Mouse (Mus musculus): Measurements from ENCODE around the gene Tor1aip1.

The Tor1aip1 gene

DNA sequence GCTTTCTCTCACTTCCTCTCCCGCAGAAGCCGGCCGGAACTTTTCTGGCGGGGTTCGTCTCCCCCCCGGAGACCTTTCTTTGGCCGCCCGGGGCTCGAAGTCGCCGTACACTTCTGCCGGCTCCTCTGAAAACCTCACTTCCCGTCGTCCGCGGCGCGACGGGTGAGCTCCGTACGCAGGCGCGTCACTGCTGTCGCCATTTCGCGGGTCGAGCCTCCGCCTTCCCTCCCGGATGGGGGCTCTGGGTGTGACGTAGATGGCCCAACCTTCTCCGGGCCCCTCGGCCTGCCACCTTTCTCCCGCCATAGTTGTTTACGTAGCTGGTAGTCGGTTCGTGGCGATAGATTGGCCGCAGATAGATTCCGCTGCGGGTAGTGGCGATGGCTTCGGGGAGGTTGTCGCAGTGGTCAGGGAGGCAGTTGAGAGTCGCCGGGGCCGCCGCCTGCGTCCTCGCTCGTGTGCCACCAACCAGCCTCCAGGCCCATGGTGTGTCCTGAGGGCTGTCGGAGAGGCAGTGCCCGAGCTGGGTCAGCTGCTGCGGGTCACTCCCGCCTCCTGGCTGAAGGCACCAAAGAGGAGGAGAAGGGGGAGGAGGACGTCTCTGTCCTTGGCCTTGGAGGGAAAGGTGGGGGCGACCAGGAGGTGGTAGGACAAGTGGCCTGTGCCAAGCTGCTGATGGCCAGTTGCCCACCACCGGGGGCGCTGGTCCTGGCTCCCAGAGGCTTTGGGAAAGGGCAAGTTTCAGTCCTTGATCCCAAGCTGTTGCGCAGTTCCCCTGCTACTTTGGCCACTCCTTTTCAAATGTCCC, at the start of gene Tor1aip1:
Gene Tor1aip1 (minus strand): TSS at position 551 of the 808 bp plus-strand sequence.
- in situ Hi-C loops (cut with MboI, MseI) = loop anchor here (10.0 kb wide), 1 partner anchor 1001 kb away; no protein-coding TSS in a partner anchor

DNA sequence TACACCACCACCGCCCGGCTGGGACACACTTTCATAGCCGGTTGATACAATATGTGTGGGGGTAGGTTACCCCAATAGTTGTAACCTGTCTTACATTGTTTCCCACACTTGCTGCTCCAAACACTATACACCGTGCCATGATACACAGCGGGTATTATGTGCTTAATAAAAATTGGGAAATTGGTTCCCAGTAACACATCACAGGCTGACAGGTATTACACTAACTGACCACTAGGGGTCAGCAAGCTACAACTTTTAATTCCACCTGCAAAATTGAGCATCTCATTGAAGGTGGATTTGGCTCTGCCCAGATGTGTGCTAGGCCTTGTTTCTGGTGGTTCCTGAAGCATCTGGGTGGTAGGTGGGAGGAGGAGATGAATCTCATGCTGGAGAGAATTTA, 49.5 kb upstream of the Tor1aip1 start:
- in situ Hi-C loops (cut with MboI, MseI) = loop anchor here (5.0 kb wide), 1 partner anchor 157 kb away; no protein-coding TSS in a partner anchor

DNA sequence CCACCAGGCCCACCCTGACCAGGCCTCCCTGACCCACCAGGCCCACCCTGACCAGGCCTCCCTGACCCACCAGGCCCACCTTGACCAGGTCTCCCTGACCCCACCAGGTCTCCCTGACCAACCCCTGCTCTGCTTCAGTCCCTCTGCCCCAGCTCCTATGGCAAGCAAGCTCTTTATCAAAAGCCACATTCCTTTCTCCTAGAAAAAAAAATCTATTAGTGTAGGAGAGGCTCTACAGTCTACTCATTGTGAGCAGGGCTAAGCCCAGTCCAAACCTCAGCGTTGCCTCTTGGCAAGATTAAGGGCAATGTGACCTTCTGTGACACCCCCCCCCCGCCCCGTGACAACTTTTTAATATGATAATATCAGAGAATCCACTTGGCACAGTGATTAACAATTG, 48.3 kb upstream of the Tor1aip1 start:
- in situ Hi-C loops (cut with MboI, MseI) = loop anchor here (5.0 kb wide), 1 partner anchor 158 kb away; no protein-coding TSS in a partner anchor

DNA sequence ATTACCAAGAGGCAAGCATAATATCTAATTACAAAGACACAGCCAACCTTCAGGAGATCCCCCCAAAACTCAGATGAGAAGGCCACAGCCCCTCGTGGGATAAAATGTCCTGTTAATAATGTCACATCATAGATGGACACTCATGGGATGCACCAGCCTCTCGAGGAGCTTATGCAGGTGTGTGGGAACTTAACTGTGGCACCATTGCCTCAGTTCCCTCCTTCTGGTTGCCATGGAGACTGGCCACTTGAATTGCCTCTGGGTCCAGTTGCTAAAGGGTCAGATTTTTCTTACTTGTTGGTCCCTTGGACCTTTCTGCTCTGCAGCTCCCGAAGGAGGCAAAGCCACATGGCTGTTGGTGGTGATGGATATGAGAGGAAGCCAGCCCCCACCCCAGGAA, 41.4 kb upstream of the Tor1aip1 start:
- in situ Hi-C loops (cut with MboI, MseI) = loop anchor here (10.0 kb wide), 1 partner anchor 1283 kb away; no protein-coding TSS in a partner anchor

DNA sequence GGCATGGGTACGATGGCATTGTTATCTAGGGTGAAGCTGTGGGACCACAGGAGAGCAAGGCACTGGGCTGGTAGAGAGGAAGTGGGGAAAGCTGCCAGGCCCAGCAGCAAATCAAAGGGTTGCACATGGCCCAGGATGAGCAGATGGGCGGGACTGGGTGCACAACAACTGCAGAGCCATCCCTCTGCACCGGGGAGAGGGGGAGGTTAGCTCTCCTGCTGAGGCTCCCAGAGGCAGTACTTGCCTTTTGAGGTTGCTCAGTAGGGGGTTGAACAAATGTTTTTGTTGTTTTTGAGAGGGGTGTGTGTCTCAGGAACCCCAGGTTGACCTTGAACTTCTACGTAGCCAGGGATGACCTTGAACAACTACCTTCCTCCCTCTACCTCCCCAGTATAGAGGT, 40.2 kb upstream of the Tor1aip1 start:
- in situ Hi-C loops (cut with MboI, MseI) = loop anchor here (10.0 kb wide), 1 partner anchor 1282 kb away; no protein-coding TSS in a partner anchor

DNA sequence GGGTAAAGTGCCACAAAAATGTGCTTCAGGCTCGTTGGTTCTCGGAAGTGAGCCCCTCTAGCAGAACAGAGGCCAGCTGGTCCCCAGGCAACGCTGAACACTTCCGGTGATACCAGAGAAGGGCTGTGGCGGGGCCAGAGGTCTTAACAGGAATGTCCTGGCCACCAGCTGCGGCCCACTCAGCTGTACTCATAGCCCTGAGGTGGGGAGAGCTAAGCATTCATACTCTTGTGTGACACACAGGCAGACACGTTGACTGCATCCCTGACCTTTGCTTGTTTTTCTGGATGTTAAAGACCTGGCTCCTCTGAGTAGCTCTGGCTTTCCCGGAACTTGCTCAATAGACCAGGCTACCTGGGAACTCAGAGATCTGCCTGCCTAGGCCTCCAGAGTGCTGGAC, 38.3 kb upstream of the Tor1aip1 start:
- in situ Hi-C loops (cut with MboI, MseI) = loop anchor here (10.0 kb wide), 1 partner anchor 1280 kb away; no protein-coding TSS in a partner anchor

DNA sequence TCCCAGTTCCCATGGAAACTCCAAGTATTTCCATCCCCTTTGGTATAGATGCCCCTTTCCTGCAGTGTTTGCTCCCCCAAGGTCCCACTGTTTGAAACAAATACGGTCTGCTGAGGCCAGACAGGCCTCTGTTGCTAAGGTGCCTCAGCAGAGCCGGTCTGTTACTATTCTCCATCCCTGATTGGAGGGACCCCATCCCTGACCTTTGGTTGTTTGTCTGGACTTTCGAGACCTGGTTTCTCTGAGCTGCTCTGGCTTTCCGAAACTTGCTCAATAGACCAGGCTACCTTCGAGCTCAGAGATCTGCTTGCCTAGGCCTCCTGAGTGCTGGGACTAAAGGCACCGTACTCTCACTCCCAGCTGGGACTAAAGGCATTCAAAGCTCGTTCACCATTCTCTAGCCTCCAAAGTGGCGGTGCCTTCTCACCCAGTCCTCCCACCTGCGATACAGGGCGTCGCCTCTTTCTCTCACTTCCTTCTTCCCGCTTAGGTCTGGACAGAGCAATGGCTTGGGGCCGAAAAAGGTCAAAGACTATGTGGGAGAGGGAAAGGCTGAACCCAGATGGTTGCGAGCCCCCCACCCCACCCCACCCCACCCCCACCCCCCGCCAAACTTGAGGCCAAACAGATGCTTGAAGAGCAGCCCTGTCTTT, 37.0 kb upstream of the Tor1aip1 start:
- in situ Hi-C loops (cut with MboI, MseI) = loop anchor here (10.0 kb wide), 1 partner anchor 1278 kb away; no protein-coding TSS in a partner anchor

DNA sequence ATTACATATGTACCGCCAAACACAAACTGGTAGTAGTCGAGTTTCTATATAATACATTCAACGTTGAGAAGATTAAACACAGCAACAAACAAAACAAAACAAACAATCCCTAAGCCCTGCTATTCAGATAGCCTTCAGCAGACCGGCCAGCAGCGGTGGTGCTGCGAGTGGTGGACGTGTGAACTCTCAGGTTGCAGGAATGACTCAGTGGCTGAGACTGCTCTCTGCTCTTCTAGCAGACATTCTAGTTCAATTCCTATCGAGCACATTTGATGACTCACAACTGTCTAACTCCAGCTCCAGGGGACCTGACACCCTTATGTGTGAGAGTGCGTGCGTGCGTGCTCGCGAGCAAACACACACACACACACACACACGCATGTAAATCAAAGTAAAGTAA, 33.8 kb upstream of the Tor1aip1 start:
- in situ Hi-C loops (cut with MboI, MseI) = loop anchor here (10.0 kb wide), 1 partner anchor 1275 kb away; no protein-coding TSS in a partner anchor

DNA sequence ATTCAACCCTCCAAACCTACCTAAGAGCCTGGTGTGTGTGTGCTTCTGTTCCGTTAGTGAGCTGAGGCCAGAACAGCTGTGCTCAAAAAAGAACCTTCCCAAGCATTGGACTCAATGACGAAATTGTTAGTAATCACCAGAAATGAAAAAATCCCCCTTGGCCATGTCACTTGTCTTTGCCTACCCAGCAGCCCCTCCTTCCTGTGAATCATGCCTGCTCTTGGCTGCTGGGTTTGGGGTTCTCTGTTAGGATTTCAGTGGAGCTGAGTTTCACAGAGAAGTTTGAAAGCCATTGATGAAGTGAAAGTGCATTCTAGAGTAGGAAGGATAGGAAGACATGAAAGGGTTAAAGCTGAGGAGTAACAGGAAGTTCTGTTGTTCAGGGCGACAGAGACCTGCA, 29.9 kb upstream of the Tor1aip1 start:
- in situ Hi-C loops (cut with MboI, MseI) = no loop called here

DNA sequence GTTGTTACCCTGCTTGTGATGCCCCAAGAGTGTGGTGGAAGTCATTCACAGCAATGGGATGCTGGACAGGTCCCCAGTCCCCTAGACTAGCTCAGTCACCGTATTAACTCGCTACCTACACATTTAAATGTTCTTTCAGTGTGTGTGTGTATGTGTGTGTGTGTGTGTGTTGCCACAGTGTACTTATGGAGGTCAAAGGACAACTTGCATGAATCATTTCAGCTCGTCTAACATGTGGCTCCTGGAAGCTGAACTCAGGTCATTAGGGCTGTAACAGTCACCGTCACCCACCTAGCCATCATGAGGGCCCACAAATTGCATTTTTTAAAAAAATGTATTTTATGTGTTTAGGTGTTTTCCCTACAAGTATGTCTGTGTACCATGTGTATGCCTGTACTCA, 25.9 kb upstream of the Tor1aip1 start:
- in situ Hi-C loops (cut with MboI, MseI) = no loop called here

DNA sequence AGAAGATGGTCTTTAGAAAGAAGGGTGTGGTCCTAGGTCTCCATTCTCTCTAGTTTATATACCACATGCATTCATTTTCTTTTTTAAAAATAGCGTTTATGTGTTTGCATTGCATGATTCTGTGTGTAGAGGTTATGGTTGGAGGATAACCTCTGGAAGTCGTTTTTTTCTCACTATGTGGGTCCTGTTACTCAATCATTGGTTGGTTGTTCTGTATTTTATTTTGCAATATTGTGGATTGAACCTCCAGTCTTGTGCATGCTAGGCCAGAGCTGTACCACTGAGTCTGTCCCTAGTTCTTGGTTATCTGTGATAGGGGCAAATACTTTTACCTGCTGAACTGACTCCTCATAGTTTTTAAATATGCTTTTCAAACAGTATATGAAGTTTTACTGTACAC, 21.9 kb upstream of the Tor1aip1 start:
- in situ Hi-C loops (cut with MboI, MseI) = no loop called here

DNA sequence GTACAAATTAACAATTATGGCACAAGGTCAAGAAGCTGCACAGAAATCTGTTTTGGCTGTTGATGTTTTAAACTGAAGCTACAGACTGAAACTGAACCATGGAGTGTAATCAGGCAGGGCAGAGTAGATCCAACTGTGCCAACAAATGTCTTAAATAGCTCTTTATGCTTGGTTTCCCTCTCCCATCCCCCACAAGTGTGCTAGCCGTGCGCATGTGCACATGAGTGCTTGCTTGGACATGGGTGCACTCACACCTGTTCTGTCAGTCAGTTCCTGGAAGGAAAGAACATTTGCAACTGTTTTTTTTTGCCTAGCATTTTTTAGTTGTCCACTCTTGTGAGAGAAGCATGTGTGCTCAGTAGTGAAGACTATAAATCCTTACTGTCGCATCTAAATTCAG, 10.4 kb upstream of the Tor1aip1 start:
- in situ Hi-C loops (cut with MboI, MseI) = no loop called here

DNA sequence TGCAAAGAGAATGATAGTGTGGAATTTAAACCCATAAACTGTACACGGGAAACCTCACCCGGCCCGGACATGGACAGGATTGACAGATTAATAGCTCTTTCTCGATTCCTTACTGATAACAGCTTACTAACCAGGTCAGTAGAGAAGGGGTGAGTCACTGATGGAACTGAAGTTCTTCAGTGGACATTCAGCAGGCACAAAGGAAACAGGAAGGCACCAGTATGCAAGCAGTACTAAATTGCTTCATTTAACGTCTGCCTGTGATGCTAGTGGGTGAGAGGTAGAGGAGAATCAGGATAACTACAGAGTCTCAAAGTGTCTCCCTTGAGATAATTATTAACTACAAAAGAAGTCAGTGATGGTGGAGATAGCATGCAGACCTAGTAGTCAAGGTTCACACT, 7.9 kb upstream of the Tor1aip1 start:
- in situ Hi-C loops (cut with MboI, MseI) = no loop called here

DNA sequence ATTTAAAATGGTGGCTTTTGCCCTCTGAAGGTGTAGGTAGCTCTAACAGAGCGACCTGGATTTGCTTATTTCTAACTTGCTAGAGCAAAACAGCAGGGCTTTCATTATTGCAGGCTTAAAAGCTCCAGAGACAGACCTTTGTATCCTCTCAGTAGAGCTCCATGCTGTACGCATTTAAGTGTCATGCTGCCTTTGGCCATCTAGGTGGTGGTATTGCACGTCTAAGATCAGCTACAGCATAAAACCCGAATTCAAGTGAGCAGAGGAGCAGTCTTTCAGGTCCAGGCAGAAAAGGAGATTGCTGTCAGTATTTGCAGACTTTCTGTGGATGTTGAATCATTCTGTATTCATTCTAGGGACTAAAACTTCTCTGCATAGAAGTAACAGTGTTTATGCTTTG, 6.7 kb upstream of the Tor1aip1 start:
- in situ Hi-C loops (cut with MboI, MseI) = no loop called here

DNA sequence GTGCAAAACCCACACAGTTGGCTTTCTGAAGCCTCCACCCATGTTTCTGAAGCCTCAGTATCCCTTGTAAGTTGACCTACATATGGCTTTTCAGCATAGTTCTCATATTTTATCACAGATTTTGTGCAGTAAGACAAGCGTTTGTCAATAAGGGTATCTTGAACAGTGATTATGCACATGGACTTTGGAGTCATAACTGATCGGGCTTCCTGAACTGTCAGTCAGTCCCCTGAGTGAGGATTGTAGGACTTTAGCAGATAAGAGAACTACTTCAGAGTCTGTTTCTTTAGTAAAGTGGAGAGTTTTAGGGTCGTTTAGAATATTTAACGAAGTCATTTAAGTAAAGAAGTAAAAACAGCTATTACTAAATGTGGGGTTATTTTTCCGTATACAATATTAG, 6.2 kb upstream of the Tor1aip1 start:
- in situ Hi-C loops (cut with MboI, MseI) = no loop called here

DNA sequence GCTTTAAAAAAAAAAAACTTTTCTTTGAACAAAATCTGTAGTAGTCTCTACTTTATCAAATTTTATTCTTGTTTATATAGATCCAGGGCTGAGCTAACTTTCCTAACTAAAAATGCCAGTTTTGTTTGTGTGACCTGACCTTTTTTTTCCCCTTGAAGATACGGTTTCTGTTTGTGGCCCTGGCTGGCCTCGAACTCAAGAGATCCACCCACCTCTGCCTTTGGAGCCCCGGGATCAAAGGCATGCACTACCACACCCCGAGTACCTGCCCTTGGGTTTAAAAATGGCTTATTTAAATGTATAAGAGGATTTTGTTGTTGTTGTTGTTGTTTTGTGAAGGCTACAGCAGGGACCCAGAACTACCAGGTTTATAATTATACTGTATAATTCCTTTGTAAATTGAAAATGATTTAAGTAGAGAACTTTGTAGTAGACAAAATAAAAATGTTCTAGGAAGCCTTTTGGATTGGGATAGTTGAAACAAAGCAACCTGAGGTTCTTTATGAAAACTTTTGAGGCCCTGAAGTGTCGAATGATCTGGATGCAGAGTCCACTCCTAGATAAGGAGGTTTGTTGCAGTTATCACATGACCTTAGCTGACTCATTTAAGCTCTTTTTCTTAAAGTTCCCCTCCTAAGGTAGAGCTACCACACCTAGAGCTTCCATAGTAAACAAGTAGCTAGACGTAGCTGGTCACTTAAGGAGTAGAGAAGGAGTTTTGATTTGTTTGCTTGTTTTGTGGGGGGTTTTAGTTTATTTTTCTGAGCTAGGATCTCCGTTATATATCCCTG, 5.4 kb upstream of the Tor1aip1 start:
- in situ Hi-C loops (cut with MboI, MseI) = no loop called here

DNA sequence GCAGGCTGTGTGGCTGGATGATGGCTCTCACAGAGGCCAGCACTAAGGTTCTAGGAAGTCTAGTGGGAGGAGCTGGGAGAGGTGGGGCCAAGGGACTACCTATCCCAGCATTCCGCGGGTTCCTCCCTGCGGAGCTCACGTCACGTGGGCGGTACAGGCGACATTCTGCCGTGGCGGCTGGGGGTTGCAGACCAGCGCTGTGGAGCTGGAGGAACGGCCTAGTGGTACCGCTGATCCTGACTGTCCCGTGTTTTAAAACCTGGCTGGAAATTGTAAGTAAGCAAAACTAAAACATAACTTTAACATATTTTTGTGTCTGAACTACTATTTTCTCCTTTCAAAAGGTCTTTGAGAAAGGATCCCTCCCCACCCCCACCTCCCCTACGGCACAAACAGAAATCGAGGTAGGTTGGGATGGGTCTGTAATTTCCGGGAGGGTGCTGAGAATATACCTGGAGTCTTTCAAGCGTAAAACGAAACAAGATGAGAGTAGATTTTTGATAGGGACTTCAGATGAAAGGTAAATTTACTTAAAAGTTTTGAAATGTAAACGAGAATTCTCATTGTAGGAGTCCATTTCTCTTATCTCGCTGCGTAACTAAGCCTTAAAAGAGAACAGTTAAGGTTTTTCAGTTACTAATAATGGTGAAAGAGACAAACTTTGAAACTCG, 4.6 kb upstream of the Tor1aip1 start:
- in situ Hi-C loops (cut with MboI, MseI) = no loop called here

DNA sequence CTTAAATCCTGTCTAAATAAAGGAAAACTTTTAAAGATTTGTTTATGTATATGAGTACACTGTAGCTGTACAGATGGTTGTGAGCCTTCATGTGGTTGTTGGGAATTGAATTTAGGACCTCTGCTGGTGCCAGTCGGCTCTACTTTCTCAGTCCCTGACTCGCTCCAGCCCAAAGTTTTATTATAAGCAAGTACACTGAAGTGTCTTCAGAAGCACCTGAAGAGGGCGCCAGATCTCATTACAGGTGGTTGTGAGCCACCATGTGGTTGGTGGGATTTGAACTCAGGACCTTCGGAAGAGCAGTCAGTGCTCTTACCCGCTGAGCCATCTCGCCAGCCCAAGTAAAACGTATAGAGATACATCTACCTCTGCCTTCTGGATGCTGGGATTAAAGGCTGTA, 3.7 kb upstream of the Tor1aip1 start:
- in situ Hi-C loops (cut with MboI, MseI) = loop anchor here (10.0 kb wide), 1 partner anchor 1005 kb away; no protein-coding TSS in a partner anchor

DNA sequence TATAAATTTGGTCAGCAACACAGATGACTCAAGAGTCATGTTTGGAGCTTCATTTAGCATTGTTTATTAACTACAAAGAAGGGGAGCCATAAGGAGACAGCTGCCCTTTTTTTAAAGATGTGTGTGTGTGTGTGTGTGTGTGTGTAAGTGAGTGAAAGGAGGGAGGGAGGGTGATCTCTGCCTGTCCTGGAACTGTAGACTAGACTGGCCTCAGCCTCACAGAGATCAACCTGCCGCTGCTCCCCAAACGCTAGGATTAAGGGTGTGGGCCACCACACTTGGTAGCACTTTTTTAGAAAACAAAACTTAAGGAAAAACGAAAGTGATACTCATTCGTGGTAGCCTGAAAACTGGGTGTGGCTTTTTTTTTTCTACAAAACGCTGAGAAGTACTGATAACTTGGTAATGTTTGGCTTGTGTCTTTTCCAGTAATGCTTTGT, 884 bp upstream of the Tor1aip1 start:
- in situ Hi-C loops (cut with MboI, MseI) = loop anchor here (10.0 kb wide), 1 partner anchor 1002 kb away; no protein-coding TSS in a partner anchor

DNA sequence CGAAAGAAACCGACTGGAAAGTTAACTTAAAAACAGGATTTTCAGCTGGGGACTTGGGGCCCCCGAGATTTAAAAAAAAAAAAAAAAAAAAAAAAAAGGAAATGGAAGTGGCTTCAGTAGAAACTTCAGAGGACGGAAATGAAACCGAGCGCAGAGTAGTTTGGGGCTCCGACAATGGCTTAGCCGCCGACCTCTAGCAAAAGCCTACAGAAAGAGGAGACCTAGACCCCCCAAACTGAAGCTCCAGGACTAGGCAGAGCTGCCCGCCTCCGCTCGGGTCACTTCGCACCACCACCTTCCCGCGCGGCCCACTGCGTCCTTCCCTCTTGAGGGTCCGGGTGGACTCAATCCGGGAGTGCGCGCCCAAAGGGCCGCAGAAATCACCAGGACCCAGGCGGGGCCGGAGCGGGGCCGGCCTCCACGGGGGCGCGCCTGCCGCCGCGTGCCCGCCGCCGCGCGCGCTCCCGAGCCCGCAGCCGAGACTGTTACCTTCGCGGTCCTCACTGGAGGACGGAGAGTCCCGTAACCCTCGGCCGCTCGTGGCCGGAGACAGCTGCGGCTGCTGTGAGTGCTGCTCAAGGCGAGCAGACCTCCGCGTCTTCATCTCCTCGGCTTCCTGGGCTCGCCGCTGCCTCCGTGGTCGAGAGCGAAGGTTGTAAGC, 881 bp downstream of the Tor1aip1 start, which contains the start of gene Tor1aip2:
Gene Tor1aip2 (plus strand): TSS at position 135 of the 661 bp plus-strand sequence.
- in situ Hi-C loops (cut with MboI, MseI) = loop anchor here (10.0 kb wide), 1 partner anchor 1001 kb away; no protein-coding TSS in a partner anchor
